Mouse (Mus musculus): Measurements from ENCODE around the gene Stambp. TPM values are rescaled to one million over a fixed set of nuclear protein-coding genes. Genes with fewer than 3 reads are reported as not detected.
A peak's percentile ranks its signal among the peaks of the same experiment; 100 is the strongest.

Gene Stambp
- polyA plus RNA-seq, 1 experiment from 2014 or later = 26.4 TPM

- WGBS = 41% methylated on average over 12 of the region's 12 CpGs
- Histone ChIP-seq H3K27ac (replicated peaks) (peak within 1 kb of the TSS; percentile 92), H3K9me3 (ENCODE audit: control insufficient read depth, low read length) (no peaks in the 10 kb centered on the region), H3K4me2 (replicated peaks; ENCODE audit: low read depth) (peak within 1 kb of the TSS; percentile 47), H3K4me3 (ENCODE audit: low read depth, low read length) (peak within 1 kb of the TSS; percentile 34), H3K36me3 (ENCODE audit: control insufficient read depth, insufficient read depth, low read length) (no peaks in the 10 kb centered on the region), H3K27me3 (ENCODE audit: control insufficient read depth, insufficient read depth, low read length) (no peaks in the 10 kb centered on the region), H3K4me1 (replicated peaks; ENCODE audit: control insufficient read depth, insufficient read depth) (no peaks in the 10 kb centered on the region), H3K9ac (ENCODE audit: low read length) (peak within 1 kb of the TSS; percentile 73)
- TF ChIP-seq EP300 (optimal IDR thresholded peaks at IDR 0.05) (peak; percentile 87), CTCF (IDR thresholded peaks at IDR 0.05; ENCODE audit: low read depth) (no peak)
- ATAC-seq (ENCODE audit: low FRiP score, low TSS enrichment) (peak; percentile 82), DNase-seq (ENCODE audit: low spot score) (peak; percentile 23)
Observed at GRCm38 (mm10) chr6:83536028-83536794, 36.3 kb downstream of the Stambp start, which contains the start of gene Actg2. Actg2 (minus strand) TSS chr6:83536265.

GRCm38 (mm10) chr6:83532608-83533007 is 39.9 kb downstream of the Stambp start:
- H3K4me2 ChIP-seq (replicated peaks; ENCODE audit: low read depth) = peak overlapping the region; percentile 47
- peak overlapping the region; percentile 34 for H3K4me3 ChIP-seq (ENCODE audit: low read depth, low read length)
- no peaks in the 10 kb centered on the region for H3K9me3 ChIP-seq (ENCODE audit: control insufficient read depth, low read length)
- no peaks in the 10 kb centered on the region for H3K36me3 ChIP-seq (ENCODE audit: control insufficient read depth, insufficient read depth, low read length)
- DNase-seq (ENCODE audit: low spot score) (no peak), ATAC-seq (ENCODE audit: low FRiP score, low TSS enrichment) (no peak)
- H3K27me3 ChIP-seq (ENCODE audit: control insufficient read depth, insufficient read depth, low read length) = no peaks in the 10 kb centered on the region
- H3K4me1 ChIP-seq (replicated peaks; ENCODE audit: control insufficient read depth, insufficient read depth) = no peaks in the 10 kb centered on the region
- TF ChIP-seq CTCF (IDR thresholded peaks at IDR 0.05; ENCODE audit: low read depth) (no peak), EP300 (optimal IDR thresholded peaks at IDR 0.05) (no peak)
- WGBS = 60% methylated on average over 2 of the region's 2 CpGs
- H3K27ac ChIP-seq (replicated peaks) = peak overlapping the region; percentile 63
- peak overlapping the region; percentile 63; the same call in 1 of the 2 replicates for H3K9ac ChIP-seq (ENCODE audit: low read length)

GRCm38 (mm10) chr6:83523194-83523593 is 49.3 kb downstream of the Stambp start:
- TF ChIP-seq CTCF (IDR thresholded peaks at IDR 0.05; ENCODE audit: low read depth) = no peak
- TF ChIP-seq EP300 (optimal IDR thresholded peaks at IDR 0.05) = no peak
- ATAC-seq (ENCODE audit: low FRiP score, low TSS enrichment) (no peak; the same call in 1 of the 2 replicates), DNase-seq (ENCODE audit: low spot score) (no peak)
- Histone ChIP-seq H3K27me3 (ENCODE audit: control insufficient read depth, insufficient read depth, low read length) (no peaks in the 10 kb centered on the region), H3K4me2 (replicated peaks; ENCODE audit: low read depth) (no peak overlapping the region), H3K36me3 (ENCODE audit: control insufficient read depth, insufficient read depth, low read length) (peaks cover 3% of the 10 kb centered on the region; the same call in 1 of the 2 replicates), H3K4me3 (ENCODE audit: low read depth, low read length) (no peak overlapping the region), H3K27ac (replicated peaks) (no peak overlapping the region), H3K9ac (ENCODE audit: low read length) (no peak overlapping the region), H3K4me1 (replicated peaks; ENCODE audit: control insufficient read depth, insufficient read depth) (no peaks in the 10 kb centered on the region), H3K9me3 (ENCODE audit: control insufficient read depth, low read length) (no peaks in the 10 kb centered on the region)
- WGBS = 25% methylated on average over 6 of the region's 6 CpGs

- Histone ChIP-seq H3K9me3 (ENCODE audit: control insufficient read depth, low read length) (no peaks in the 10 kb centered on the region), H3K27me3 (ENCODE audit: control insufficient read depth, insufficient read depth, low read length) (no peaks in the 10 kb centered on the region), H3K27ac (replicated peaks) (no peak overlapping the region), H3K4me2 (replicated peaks; ENCODE audit: low read depth) (no peak overlapping the region), H3K36me3 (ENCODE audit: control insufficient read depth, insufficient read depth, low read length) (peaks cover 3% of the 10 kb centered on the region; the same call in 1 of the 2 replicates), H3K4me1 (replicated peaks; ENCODE audit: control insufficient read depth, insufficient read depth) (no peaks in the 10 kb centered on the region), H3K4me3 (ENCODE audit: low read depth, low read length) (no peak overlapping the region), H3K9ac (ENCODE audit: low read length) (no peak overlapping the region)
- no peak for DNase-seq (ENCODE audit: low spot score)
- peak; percentile 24 for ATAC-seq (ENCODE audit: low FRiP score, low TSS enrichment)
- 44% methylated on average over 6 of the region's 6 CpGs for WGBS
- TF ChIP-seq CTCF (IDR thresholded peaks at IDR 0.05; ENCODE audit: low read depth) (no peak), EP300 (optimal IDR thresholded peaks at IDR 0.05) (no peak)
Observed at GRCm38 (mm10) chr6:83521784-83522183, 50.7 kb downstream of the Stambp start.

GRCm38 (mm10) chr6:83518637-83519036 is 53.9 kb downstream of the Stambp start:
- DNase-seq (ENCODE audit: low spot score) = no peak
- Histone ChIP-seq H3K9ac (ENCODE audit: low read length) (no peak overlapping the region), H3K4me3 (ENCODE audit: low read depth, low read length) (no peak overlapping the region), H3K4me1 (replicated peaks; ENCODE audit: control insufficient read depth, insufficient read depth) (no peaks in the 10 kb centered on the region), H3K27ac (replicated peaks) (no peak overlapping the region), H3K9me3 (ENCODE audit: control insufficient read depth, low read length) (no peaks in the 10 kb centered on the region), H3K27me3 (ENCODE audit: control insufficient read depth, insufficient read depth, low read length) (no peaks in the 10 kb centered on the region), H3K36me3 (ENCODE audit: control insufficient read depth, insufficient read depth, low read length) (peaks cover 3% of the 10 kb centered on the region; the same call in 1 of the 2 replicates), H3K4me2 (replicated peaks; ENCODE audit: low read depth) (no peak overlapping the region)
- ATAC-seq (ENCODE audit: low FRiP score, low TSS enrichment) = no peak
- WGBS = 74% methylated on average over 3 of the region's 3 CpGs
- TF ChIP-seq EP300 (optimal IDR thresholded peaks at IDR 0.05) (no peak), CTCF (IDR thresholded peaks at IDR 0.05; ENCODE audit: low read depth) (no peak)

GRCm38 (mm10) chr6:83515172-83515571 is 57.4 kb downstream of the Stambp start:
- Histone ChIP-seq H3K4me1 (replicated peaks; ENCODE audit: control insufficient read depth, insufficient read depth) (no peaks in the 10 kb centered on the region), H3K4me2 (replicated peaks; ENCODE audit: low read depth) (no peak overlapping the region), H3K27me3 (ENCODE audit: control insufficient read depth, insufficient read depth, low read length) (no peaks in the 10 kb centered on the region), H3K27ac (replicated peaks) (no peak overlapping the region), H3K4me3 (ENCODE audit: low read depth, low read length) (no peak overlapping the region), H3K36me3 (ENCODE audit: control insufficient read depth, insufficient read depth, low read length) (peaks cover 3% of the 10 kb centered on the region; the same call in 1 of the 2 replicates), H3K9me3 (ENCODE audit: control insufficient read depth, low read length) (no peaks in the 10 kb centered on the region), H3K9ac (ENCODE audit: low read length) (no peak overlapping the region)
- whole genome bisulfite sequencing = 71% methylated on average over 3 of the region's 3 CpGs
- DNase-seq (ENCODE audit: low spot score) (no peak), ATAC-seq (ENCODE audit: low FRiP score, low TSS enrichment) (no peak)
- TF ChIP-seq EP300 (optimal IDR thresholded peaks at IDR 0.05) (no peak), CTCF (IDR thresholded peaks at IDR 0.05; ENCODE audit: low read depth) (no peak)
